Mouse (Mus musculus): ENCODE measurements around the gene Farsa. TPM values are rescaled to one million over a fixed set of nuclear protein-coding genes. Genes with fewer than 3 reads are reported as not detected.

Farsa gene
- polyA plus RNA-seq, 1 experiment, result 109 TPM

DNA sequence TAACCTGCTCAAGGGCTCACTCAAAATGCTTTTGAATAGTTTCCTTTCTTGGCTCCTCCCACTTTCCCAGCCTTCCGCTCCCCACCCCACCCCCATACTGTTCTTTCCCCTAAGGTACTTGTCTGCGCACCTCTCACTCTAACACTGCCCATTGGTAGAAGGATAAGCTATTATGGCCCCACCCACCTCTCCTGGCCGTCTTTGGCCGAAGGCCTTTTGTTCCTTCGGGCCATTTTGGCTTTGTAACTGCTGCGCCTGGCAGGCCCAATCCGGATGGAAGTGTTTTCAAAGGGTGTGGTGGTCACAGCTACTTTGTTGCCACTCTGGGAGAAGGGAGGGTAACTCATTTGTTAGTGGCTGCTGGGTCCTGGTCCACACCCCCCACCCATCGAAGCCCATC lies 58.5 kb downstream of the Farsa start:
- TF ChIP-seq POLR2A (IDR thresholded peaks at IDR 0.05; ENCODE audit: borderline replicate concordance, extremely low read depth, insufficient read depth, insufficient read length, poor library complexity, severe bottlenecking) (no peak), CTCF (IDR thresholded peaks at IDR 0.05; ENCODE audit: borderline replicate concordance, extremely low read depth, insufficient read depth, insufficient read length) (no peak)
- no peak for DNase-seq (ENCODE audit: low read depth)

GRCm38 (mm10) chr8:84917781-84918180 lies 61.0 kb downstream of the Farsa start:
- no peak for DNase-seq (ENCODE audit: low read depth)
- TF ChIP-seq CTCF (IDR thresholded peaks at IDR 0.05; ENCODE audit: borderline replicate concordance, extremely low read depth, insufficient read depth, insufficient read length) (no peak), POLR2A (IDR thresholded peaks at IDR 0.05; ENCODE audit: borderline replicate concordance, extremely low read depth, insufficient read depth, insufficient read length, poor library complexity, severe bottlenecking) (no peak)

DNA sequence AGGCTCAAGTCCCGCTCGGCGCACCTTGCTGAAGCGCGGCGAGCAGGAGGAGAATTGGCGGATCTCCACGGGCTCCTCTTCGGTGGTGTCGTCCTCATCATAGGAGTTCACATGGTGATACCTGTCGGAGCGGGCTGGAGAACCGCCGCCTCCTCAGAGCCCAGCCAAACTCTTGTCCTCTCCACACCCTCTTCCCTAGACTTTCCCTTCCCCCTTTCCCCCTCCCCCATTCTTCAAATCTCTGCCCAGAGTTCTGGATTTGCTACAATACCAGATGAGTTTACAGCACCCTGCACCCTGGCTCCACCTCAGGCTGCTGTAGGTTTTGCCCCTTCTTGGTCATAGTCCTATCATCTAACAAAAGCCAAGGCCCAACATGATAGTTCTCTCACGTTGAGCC lies 61.9 kb downstream of the Farsa start:
- no peak for TF ChIP-seq CTCF (IDR thresholded peaks at IDR 0.05; ENCODE audit: borderline replicate concordance, extremely low read depth, insufficient read depth, insufficient read length)
- no peak for TF ChIP-seq POLR2A (IDR thresholded peaks at IDR 0.05; ENCODE audit: borderline replicate concordance, extremely low read depth, insufficient read depth, insufficient read length, poor library complexity, severe bottlenecking)
- DNase-seq (ENCODE audit: low read depth), result no peak

Other genes starting within 250 kb of the Farsa start
- 7.3 and 11.0 TPM in 2 replicates for gene Ier2, start 194.1 kb upstream of the Farsa start, polyA plus RNA-seq (2012; rRNA removed)
- 113 and 120 TPM in 2 replicates for gene Trmt1, start 170.7 kb upstream of the Farsa start, polyA plus RNA-seq (2012; rRNA removed)
- gene Nacc1, start 169.1 kb upstream of the Farsa start, polyA plus RNA-seq (2012; rRNA removed), result 81.8 and 87.0 TPM in 2 replicates
- gene Lyl1, start 155.5 kb upstream of the Farsa start, polyA plus RNA-seq (2012; rRNA removed), result 3.4 and 4.7 TPM in 2 replicates
- gene G430095P16Rik, start 134.0 kb upstream of the Farsa start, polyA plus RNA-seq (2012; rRNA removed), result 0.92 and 1.5 TPM in 2 replicates
- gene Nfix, start 56.6 kb upstream of the Farsa start, polyA plus RNA-seq (2012; rRNA removed), result 34.0 and 46.8 TPM in 2 replicates
- 8.0 and 8.9 TPM in 2 replicates for gene Dand5, start 34.2 kb upstream of the Farsa start, polyA plus RNA-seq (2012; rRNA removed)
- 30.1 and 39.2 TPM in 2 replicates for gene Gadd45gip1, start 25.5 kb upstream of the Farsa start, polyA plus RNA-seq (2012; rRNA removed)
- 63.7 and 66.0 TPM in 2 replicates for gene Rad23a, start 16.3 kb upstream of the Farsa start, polyA plus RNA-seq (2012; rRNA removed)
- 374 and 466 TPM in 2 replicates for gene Calr, start 10.1 kb upstream of the Farsa start, polyA plus RNA-seq (2012; rRNA removed)
- 15.1 and 24.2 TPM in 2 replicates for gene Syce2, start 15.1 kb downstream of the Farsa start, polyA plus RNA-seq (2012; rRNA removed)
- 41.9 and 55.4 TPM in 2 replicates for gene Gcdh, start 36.9 kb downstream of the Farsa start, polyA plus RNA-seq (2012; rRNA removed)
- gene Klf1, start 44.9 kb downstream of the Farsa start, polyA plus RNA-seq (2012; rRNA removed), result 0.66 and 0.77 TPM in 2 replicates
- gene Dnase2a, start 51.6 kb downstream of the Farsa start, polyA plus RNA-seq (2012; rRNA removed), result 5.1 and 6.8 TPM in 2 replicates
- 133 and 166 TPM in 2 replicates for gene Mast1, start 80.4 kb downstream of the Farsa start, polyA plus RNA-seq (2012; rRNA removed)
- gene Rtbdn, start 90.0 kb downstream of the Farsa start, polyA plus RNA-seq (2012; rRNA removed), result 7.2 and 7.6 TPM in 2 replicates
- not detected in 2 replicates for gene Gm49661, start 112.4 kb downstream of the Farsa start, polyA plus RNA-seq (2012; rRNA removed)
- 756 and 915 TPM in 2 replicates for gene Prdx2, start 112.6 kb downstream of the Farsa start, polyA plus RNA-seq (2012; rRNA removed)
- 41.8 and 51.3 TPM in 2 replicates for gene Rnaseh2a, start 112.8 kb downstream of the Farsa start, polyA plus RNA-seq (2012; rRNA removed)
- gene Junb, start 121.7 kb downstream of the Farsa start, polyA plus RNA-seq (2012; rRNA removed), result 6.7 and 7.1 TPM in 2 replicates
- gene Hook2, start 133.6 kb downstream of the Farsa start, polyA plus RNA-seq (2012; rRNA removed), result 21.2 and 27.2 TPM in 2 replicates
- gene Best2, start 157.5 kb downstream of the Farsa start, polyA plus RNA-seq (2012; rRNA removed), result 0.05 and 0.06 TPM in 2 replicates
- 224 and 279 TPM in 2 replicates for gene Asna1, start 168.3 kb downstream of the Farsa start, polyA plus RNA-seq (2012; rRNA removed)
- 191 and 216 TPM in 2 replicates for gene Trir, start 169.8 kb downstream of the Farsa start, polyA plus RNA-seq (2012; rRNA removed)
- gene Tnpo2, start 179.9 kb downstream of the Farsa start, polyA plus RNA-seq (2012; rRNA removed), result 129 and 140 TPM in 2 replicates
- 102 and 128 TPM in 2 replicates for gene Fbxw9, start 203.1 kb downstream of the Farsa start, polyA plus RNA-seq (2012; rRNA removed)
- 0.64 TPM in 1 of 2 replicates, not detected in the other for gene Gm5741, start 211.0 kb downstream of the Farsa start, polyA plus RNA-seq (2012; rRNA removed)
- 74.8 and 77.0 TPM in 2 replicates for gene Dhps, start 214.8 kb downstream of the Farsa start, polyA plus RNA-seq (2012; rRNA removed)
- gene Wdr83os, start 223.8 kb downstream of the Farsa start, polyA plus RNA-seq (2012; rRNA removed), result 124 and 140 TPM in 2 replicates
- 64.9 and 86.6 TPM in 2 replicates for gene Wdr83, start 224.3 kb downstream of the Farsa start, polyA plus RNA-seq (2012; rRNA removed)
- 21.6 and 23.9 TPM in 2 replicates for gene Man2b1, start 226.3 kb downstream of the Farsa start, polyA plus RNA-seq (2012; rRNA removed)